Mouse (Mus musculus): Measurements from ENCODE around the gene Bcl2l2.

DNA sequence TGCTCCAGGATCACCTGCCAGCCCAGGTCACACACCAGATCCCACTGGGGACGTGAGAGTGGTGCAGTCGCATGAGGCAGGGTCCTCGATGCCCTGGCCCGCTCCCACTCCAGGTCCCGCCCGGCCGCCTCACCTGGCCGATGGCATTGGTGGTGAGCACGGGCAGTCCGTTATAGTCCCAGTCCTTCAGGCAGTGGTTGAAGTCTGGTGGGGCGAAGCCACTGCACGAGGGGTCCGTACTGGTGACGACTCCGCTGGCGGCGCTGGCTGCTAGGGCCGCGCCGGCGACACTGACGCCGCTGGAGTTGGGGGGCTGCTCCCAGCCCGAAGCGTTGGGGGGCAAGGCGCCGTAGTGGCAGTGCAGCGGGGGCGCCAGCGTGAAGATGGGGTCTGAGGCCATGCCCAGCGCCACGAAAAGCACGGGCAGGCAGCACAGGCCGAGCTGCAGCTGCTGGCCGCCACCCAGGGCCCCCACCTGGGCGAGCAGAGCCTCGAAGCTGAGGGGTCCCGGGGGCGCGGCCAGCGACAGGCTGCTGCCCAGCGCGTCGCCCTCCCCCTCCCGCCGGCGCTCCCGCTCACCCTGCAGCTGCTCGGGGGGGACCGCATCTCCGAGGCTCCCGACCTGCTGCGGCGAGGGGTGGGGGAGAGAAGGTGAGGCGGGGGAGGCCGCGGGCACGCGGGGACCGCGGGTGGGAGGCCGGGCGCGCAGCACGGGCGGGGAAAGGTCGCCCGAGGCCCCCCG is 29.1 kb downstream of the Bcl2l2 start:
- no peak for TF ChIP-seq ZC3H11A (IDR thresholded peaks at IDR 0.05; ENCODE audit: borderline replicate concordance, low read depth, low read length)
- TF ChIP-seq CHD2 (IDR thresholded peaks at IDR 0.05; ENCODE audit: low read depth, low read length): no peak
- no peak for TF ChIP-seq HCFC1 (IDR thresholded peaks at IDR 0.05; ENCODE audit: borderline replicate concordance, insufficient read depth, low read length)
- TF ChIP-seq ZNF384 (IDR thresholded peaks at IDR 0.05; ENCODE audit: low read depth, low read length): no peak
- no peak for TF ChIP-seq MAFK (IDR thresholded peaks at IDR 0.05; ENCODE audit: insufficient read depth, low read depth, low read length)

Measured in ES-E14 (cell line).